Mouse (Mus musculus): ENCODE measurements around the gene Snrpa. TPM values are rescaled to one million over a fixed set of nuclear protein-coding genes. Genes with fewer than 3 reads are reported as not detected.
A peak's percentile ranks its signal among the peaks of the same experiment; 100 is the strongest.

The Snrpa gene
- polyA plus RNA-seq, 1 experiment from 2014 or later = 74.7 TPM

GRCm38 (mm10) chr7:27159882-27160281 lies 36.2 kb downstream of the Snrpa start:
- Histone ChIP-seq H3K27ac (ENCODE audit: low read length) (no peak overlapping the region), H3K36me3 (ENCODE audit: control insufficient read depth, insufficient read depth) (peaks cover 16% of the 10 kb centered on the region), H3K4me2 (ENCODE audit: low read depth, low read length) (no peak overlapping the region), H3K4me3 (ENCODE audit: low read depth, low read length) (no peak overlapping the region), H3K9ac (ENCODE audit: low read depth, low read length) (no peak overlapping the region), H3K4me1 (ENCODE audit: control insufficient read depth, low read depth, low read length) (peaks cover 34% of the 10 kb centered on the region), H3K9me3 (replicated peaks; ENCODE audit: control insufficient read depth, low read length) (no peaks in the 10 kb centered on the region), H3K27me3 (ENCODE audit: control insufficient read depth, insufficient read depth, low read depth, low read length) (no peaks in the 10 kb centered on the region)
- WGBS (ENCODE audit: insufficient replicate concordance) = 8% methylated on average over 8 of the region's 8 CpGs
- ATAC-seq (ENCODE audit: low read depth) = peak; percentile 78

GRCm38 (mm10) chr7:27159256-27159655 lies 36.8 kb downstream of the Snrpa start:
- Histone ChIP-seq H3K9ac (ENCODE audit: low read depth, low read length) (no peak overlapping the region), H3K9me3 (replicated peaks; ENCODE audit: control insufficient read depth, low read length) (no peaks in the 10 kb centered on the region), H3K27me3 (ENCODE audit: control insufficient read depth, insufficient read depth, low read depth, low read length) (no peaks in the 10 kb centered on the region), H3K36me3 (ENCODE audit: control insufficient read depth, insufficient read depth) (peaks cover 16% of the 10 kb centered on the region), H3K4me1 (ENCODE audit: control insufficient read depth, low read depth, low read length) (peaks cover 31% of the 10 kb centered on the region), H3K27ac (ENCODE audit: low read length) (no peak overlapping the region), H3K4me3 (ENCODE audit: low read depth, low read length) (no peak overlapping the region), H3K4me2 (ENCODE audit: low read depth, low read length) (no peak overlapping the region)
- 70% methylated on average over 6 of the region's 6 CpGs for WGBS (ENCODE audit: insufficient replicate concordance)
- ATAC-seq (ENCODE audit: low read depth) = no peak

- Histone ChIP-seq H3K9me3 (replicated peaks; ENCODE audit: control insufficient read depth, low read length) (no peaks in the 10 kb centered on the region), H3K4me1 (ENCODE audit: control insufficient read depth, low read depth, low read length) (peaks cover 27% of the 10 kb centered on the region), H3K4me3 (ENCODE audit: low read depth, low read length) (no peak overlapping the region), H3K4me2 (ENCODE audit: low read depth, low read length) (no peak overlapping the region), H3K36me3 (ENCODE audit: control insufficient read depth, insufficient read depth) (peaks cover 16% of the 10 kb centered on the region), H3K9ac (ENCODE audit: low read depth, low read length) (no peak overlapping the region), H3K27ac (ENCODE audit: low read length) (no peak overlapping the region), H3K27me3 (ENCODE audit: control insufficient read depth, insufficient read depth, low read depth, low read length) (no peaks in the 10 kb centered on the region)
- no peak for ATAC-seq (ENCODE audit: low read depth)
- WGBS (ENCODE audit: insufficient replicate concordance) = 88% methylated on average over 9 of the region's 9 CpGs
These were observed 37.9 kb downstream of the Snrpa start for GRCm38 (mm10) chr7:27158171-27158570.

- Histone ChIP-seq H3K9ac (ENCODE audit: low read depth, low read length) (no peak overlapping the region), H3K27me3 (ENCODE audit: control insufficient read depth, insufficient read depth, low read depth, low read length) (no peaks in the 10 kb centered on the region), H3K4me1 (ENCODE audit: control insufficient read depth, low read depth, low read length) (peaks cover 10% of the 10 kb centered on the region), H3K27ac (ENCODE audit: low read length) (no peak overlapping the region), H3K9me3 (replicated peaks; ENCODE audit: control insufficient read depth, low read length) (no peaks in the 10 kb centered on the region), H3K4me2 (ENCODE audit: low read depth, low read length) (no peak overlapping the region), H3K4me3 (ENCODE audit: low read depth, low read length) (no peak overlapping the region), H3K36me3 (ENCODE audit: control insufficient read depth, insufficient read depth) (peaks cover 16% of the 10 kb centered on the region)
- no peak for ATAC-seq (ENCODE audit: low read depth)
- 78% methylated on average over 13 of the region's 13 CpGs for WGBS (ENCODE audit: insufficient replicate concordance)
These were observed 40.1 kb downstream of the Snrpa start for GRCm38 (mm10) chr7:27156005-27156404.

- Histone ChIP-seq H3K27me3 (ENCODE audit: control insufficient read depth, insufficient read depth, low read depth, low read length) (no peaks in the 10 kb centered on the region), H3K9ac (ENCODE audit: low read depth, low read length) (no peak within 1 kb of the TSS), H3K4me1 (ENCODE audit: control insufficient read depth, low read depth, low read length) (no peaks in the 10 kb centered on the region), H3K9me3 (replicated peaks; ENCODE audit: control insufficient read depth, low read length) (no peaks in the 10 kb centered on the region), H3K4me3 (ENCODE audit: low read depth, low read length) (no peak within 1 kb of the TSS), H3K36me3 (ENCODE audit: control insufficient read depth, insufficient read depth) (peaks cover 7% of the 10 kb centered on the region), H3K27ac (ENCODE audit: low read length) (no peak within 1 kb of the TSS), H3K4me2 (ENCODE audit: low read depth, low read length) (no peak within 1 kb of the TSS)
- WGBS (ENCODE audit: insufficient replicate concordance) = 65% methylated on average over 10 of the region's 10 CpGs
- no peak for ATAC-seq (ENCODE audit: low read depth)
These were observed 42.8 kb downstream of the Snrpa start, which contains the start of gene Cyp2t4 for GRCm38 (mm10) chr7:27153205-27153764. TSS of gene Cyp2t4 (plus strand) at chr7:27153714.

MicroRNA genes within 50 kb of the gene (microRNA counts, 519-probe panel; counts per million panel counts)
- 1,006 counts per million, percentile 5 among the panel's probes with 10 or more counts for microRNA mmu-miR-1191

Small RNA genes within 50 kb of the gene (microRNA-seq; reads per million reads assigned to microRNA genes)
- gene Mir1191 = 3.9 reads per million, percentile 13 among the genes with 10 or more reads in this experiment
- gene Mir3101 = not detected

Other genes with a start within 250 kb of the Snrpa start
- gene Cyp2a12, start 167.2 kb downstream of the Snrpa start, polyA plus RNA-seq (2015; fragmentation: Nextera tagmentation; extraction: Ambion mirVana) = 14.0 and 18.5 TPM in 2 replicates
- gene Cyp2f2, start 76.4 kb downstream of the Snrpa start, polyA plus RNA-seq (2015; fragmentation: Nextera tagmentation; extraction: Ambion mirVana) = 2.0 and 3.0 TPM in 2 replicates
- not detected in 2 replicates for gene Cyp2t4, start 42.6 kb downstream of the Snrpa start, polyA plus RNA-seq (2015; fragmentation: Nextera tagmentation; extraction: Ambion mirVana)
- 26.4 and 28.2 TPM in 2 replicates for gene Egln2, start 29.5 kb downstream of the Snrpa start, polyA plus RNA-seq (2015; fragmentation: Nextera tagmentation; extraction: Ambion mirVana)
- 21.2 and 22.3 TPM in 2 replicates for gene Rab4b, start 17.4 kb downstream of the Snrpa start, polyA plus RNA-seq (2015; fragmentation: Nextera tagmentation; extraction: Ambion mirVana)
- not detected in 2 replicates for gene Gm21983, start 15.2 kb downstream of the Snrpa start, polyA plus RNA-seq (2015; fragmentation: Nextera tagmentation; extraction: Ambion mirVana)
- gene Mia, start 15.1 kb downstream of the Snrpa start, polyA plus RNA-seq (2015; fragmentation: Nextera tagmentation; extraction: Ambion mirVana) = 0.74 and 0.76 TPM in 2 replicates
- gene BC024978, start 490 bp downstream of the Snrpa start, polyA plus RNA-seq (2015; fragmentation: Nextera tagmentation; extraction: Ambion mirVana) = 0.62 and 0.87 TPM in 2 replicates
- 1.6 and 2.0 TPM in 2 replicates for gene Itpkc, start 32.4 kb upstream of the Snrpa start, polyA plus RNA-seq (2015; fragmentation: Nextera tagmentation; extraction: Ambion mirVana)
- gene Coq8b, start 36.8 kb upstream of the Snrpa start, polyA plus RNA-seq (2015; fragmentation: Nextera tagmentation; extraction: Ambion mirVana) = 26.6 and 32.3 TPM in 2 replicates
- gene Numbl, start 62.2 kb upstream of the Snrpa start, polyA plus RNA-seq (2015; fragmentation: Nextera tagmentation; extraction: Ambion mirVana) = 1.2 and 1.9 TPM in 2 replicates
- 5.2 and 7.6 TPM in 2 replicates for gene Ltbp4, start 141.4 kb upstream of the Snrpa start, polyA plus RNA-seq (2015; fragmentation: Nextera tagmentation; extraction: Ambion mirVana)
- 16.1 and 16.5 TPM in 2 replicates for gene Shkbp1, start 159.7 kb upstream of the Snrpa start, polyA plus RNA-seq (2015; fragmentation: Nextera tagmentation; extraction: Ambion mirVana)
- 0.23 and 0.44 TPM in 2 replicates for gene Gm20479, start 161.1 kb upstream of the Snrpa start, polyA plus RNA-seq (2015; fragmentation: Nextera tagmentation; extraction: Ambion mirVana)

Measured in liver, embryonic 16.5 days (tissue).